Mouse (Mus musculus) layer of hippocampus, adult 9-11 months (tissue): ENCODE data around the gene Cpsf4.
A peak's percentile ranks its signal among the peaks of the same experiment; 100 is the strongest.
"Not testable (repeated sequence)": the region's sequence is repeated elsewhere in the genome, so short reads cannot be mapped to it uniquely, and the experiment has no call there.

Experiments used
- DNase-seq: peaks from one replicate; pipeline ENCODE4 v3.0.0; 2022

Gene Cpsf4

DNA sequence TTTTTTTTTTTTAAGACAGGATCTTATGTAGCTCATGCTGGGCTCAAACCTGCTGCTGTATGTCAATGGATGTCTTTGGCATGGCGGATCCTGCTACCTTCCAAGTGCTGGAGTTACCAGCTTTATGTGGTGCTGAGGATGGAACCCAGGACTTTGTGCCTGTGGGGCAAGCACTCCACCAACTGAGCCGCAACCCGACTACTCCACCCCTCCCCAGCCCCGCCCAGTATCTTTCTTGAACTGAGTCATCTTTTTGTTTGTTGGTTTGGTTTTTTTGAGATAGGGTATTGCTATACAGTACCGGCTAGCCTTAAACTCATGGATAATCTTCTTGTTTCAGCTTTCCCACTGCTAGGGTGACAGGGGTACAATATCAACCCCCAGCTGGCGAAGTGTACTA, 22.4 kb downstream of the Cpsf4 start:
- DNase-seq = no peak

DNA sequence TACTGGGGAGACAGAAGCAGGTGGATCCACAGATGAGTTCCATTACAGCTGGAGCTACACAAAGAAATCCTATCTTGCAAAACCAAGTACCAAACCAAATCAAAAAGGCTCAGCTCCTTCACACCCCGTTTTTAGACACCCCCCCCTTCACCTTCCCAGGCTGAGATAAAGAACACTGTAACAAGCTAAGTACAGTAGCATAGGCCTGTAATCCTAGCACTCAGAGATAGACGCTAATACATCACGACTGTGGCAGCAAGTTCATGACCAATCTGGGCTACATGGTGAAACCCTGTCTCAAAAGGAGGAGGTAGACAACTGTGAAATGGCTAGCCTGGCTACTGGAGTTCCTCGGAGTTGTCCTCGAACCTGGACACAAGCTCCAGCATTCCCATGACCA, 23.4 kb downstream of the Cpsf4 start:
- DNase-seq = no peak

DNA sequence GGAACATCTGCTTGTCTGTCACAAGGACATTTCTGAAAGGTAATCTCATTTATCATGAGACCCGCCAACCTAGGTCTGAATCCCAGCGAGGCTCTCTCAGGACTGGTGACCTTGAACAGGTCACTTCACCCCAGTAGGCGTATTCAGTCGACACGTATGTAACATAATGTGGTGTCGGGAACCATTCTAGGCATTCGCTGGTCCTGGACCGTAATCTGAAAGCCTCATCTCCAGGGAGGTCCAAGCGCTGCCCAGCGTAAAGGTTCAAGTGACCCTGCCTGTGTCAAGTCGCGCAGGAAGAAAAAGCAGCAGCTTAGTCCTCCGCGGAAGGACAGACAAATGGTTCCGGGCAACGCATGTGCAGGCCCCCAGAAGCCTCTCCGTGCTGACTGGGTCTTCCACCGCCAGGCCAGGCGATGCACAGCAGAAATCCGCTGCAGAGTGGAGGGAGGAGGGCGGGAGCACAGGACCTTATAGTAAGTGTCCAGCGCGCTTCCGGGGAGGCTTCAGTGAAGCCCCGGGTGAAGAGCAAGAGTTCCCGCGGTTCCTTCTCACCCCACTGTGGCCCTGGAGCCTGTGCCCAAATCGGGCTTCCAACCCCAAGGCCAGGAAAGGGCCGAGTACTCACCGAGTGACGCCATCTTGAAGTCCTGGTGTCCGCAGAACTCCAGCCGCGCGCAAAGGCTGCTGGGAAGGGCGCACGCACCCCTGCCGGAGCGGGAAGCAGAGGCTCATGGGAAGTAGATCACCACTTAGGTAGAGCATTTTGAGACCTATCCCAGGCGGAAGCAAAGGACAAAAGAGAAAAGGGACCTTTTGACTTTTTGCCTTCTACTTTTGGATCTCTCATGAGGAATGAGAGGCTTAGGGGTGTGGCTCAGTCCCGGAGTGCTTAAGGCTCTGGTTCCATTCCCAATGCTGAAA, 24.1 kb downstream of the Cpsf4 start:
- DNase-seq = peak; percentile 92

- no peak for DNase-seq
Observed at GRCm38 (mm10) chr5:145191962-145192361, 24.9 kb downstream of the Cpsf4 start, which contains the start of gene Atp5j2. TSS of gene Atp5j2 (minus strand) at chr5:145192062.

DNA sequence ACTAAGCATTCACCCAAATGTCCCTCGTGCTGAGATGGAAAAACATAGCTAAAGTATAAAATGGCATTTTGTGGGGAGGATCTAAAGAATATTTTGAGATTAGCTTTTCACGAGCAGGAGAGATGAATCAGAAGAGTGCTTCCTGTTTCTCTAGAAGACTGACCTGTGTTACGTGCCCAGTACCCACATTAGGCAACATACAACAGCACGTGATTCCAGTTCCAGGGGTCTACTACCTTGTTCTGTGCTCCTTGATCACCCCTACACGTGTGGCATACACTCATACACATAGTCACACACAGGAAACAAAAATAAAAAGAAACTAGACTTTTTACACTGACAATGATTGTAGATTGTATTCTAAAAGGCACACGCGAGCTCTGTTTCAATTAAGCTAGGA, 33.4 kb downstream of the Cpsf4 start:
- no peak for DNase-seq

DNA sequence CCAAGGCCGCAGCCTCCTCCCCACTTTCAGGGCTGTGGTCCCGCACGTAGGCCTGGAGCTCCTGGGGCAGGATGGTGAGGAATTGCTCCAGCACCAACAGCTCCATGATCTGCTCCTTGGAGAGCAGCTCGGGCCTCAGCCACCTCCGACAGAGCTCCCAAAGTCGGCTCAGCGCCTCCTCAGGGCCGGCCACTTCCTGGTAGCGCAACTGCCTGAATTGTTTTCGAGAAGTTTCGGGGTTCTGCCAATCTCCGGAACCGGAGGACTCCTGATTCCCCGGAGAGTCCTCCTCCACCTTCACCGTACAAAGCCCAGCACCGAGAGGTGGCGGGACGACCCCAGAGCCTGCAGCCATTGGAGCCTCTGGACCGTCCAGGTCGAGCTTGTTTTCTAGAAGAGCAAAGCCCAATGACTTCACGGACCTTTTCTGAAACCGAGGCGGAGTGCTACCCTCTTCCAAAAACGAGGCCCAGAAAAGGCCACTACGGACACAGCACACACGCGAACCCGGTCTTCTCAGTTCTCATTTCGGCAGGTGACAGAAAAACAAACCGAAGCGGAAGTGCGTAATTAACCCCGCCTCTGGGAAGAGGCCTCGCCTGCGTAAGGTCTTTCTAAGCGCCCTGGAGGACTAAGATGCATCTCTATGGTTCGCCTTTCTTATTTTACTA, 34.4 kb downstream of the Cpsf4 start, which contains the start of gene Zkscan14:
TSS of gene Zkscan14 (minus strand) at position 548 of the 671 bp plus-strand sequence.
- DNase-seq = peak; percentile 80

GRCm38 (mm10) chr5:145202446-145202845, 35.4 kb downstream of the Cpsf4 start:
- DNase-seq = no peak

DNA sequence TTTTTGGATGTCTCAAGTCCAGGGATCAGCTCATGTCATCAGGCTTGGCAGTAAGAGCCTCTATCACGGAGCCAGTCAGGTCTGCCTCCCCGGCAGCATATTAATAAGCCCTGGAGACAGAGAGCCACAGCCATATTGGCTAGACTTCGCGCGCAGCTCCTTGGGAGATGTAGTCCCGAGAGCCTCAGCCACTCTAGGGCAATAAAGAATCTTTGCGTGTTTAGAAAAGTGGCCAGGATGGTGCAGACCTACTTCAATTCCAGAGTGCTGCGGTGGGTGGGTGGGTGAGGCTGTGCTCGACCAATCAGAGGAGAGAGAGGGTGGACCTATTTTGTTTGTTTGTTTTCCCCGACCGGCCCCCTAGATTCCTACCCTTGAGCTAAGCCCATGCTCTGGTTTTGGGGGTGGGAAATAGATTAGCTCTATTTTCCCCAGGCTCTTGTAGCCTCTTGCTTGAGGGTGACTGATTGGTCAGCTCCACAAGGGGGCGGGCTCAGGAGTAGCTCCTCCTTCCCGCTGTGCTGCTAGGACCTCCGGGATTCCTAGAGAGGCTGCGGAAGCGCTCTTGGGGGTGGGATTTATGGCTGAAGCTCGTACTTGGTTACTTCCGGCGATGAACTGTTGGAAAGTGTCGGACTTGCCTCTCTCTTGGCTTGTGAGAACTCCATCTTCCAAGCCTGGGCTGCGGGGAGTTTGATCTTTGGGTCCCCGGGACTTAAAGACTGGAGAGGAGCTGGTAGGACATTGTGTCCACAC, 37.1 kb downstream of the Cpsf4 start, which contains the start of gene Zkscan5:
TSS of gene Zkscan5 (plus strand) at position 627 of the 756 bp plus-strand sequence.
- DNase-seq = peak; percentile 99

GRCm38 (mm10) chr5:145205041-145205440, 38.0 kb downstream of the Cpsf4 start:
- no peak for DNase-seq

GRCm38 (mm10) chr5:145207385-145207784, 40.4 kb downstream of the Cpsf4 start:
- no peak for DNase-seq

DNA sequence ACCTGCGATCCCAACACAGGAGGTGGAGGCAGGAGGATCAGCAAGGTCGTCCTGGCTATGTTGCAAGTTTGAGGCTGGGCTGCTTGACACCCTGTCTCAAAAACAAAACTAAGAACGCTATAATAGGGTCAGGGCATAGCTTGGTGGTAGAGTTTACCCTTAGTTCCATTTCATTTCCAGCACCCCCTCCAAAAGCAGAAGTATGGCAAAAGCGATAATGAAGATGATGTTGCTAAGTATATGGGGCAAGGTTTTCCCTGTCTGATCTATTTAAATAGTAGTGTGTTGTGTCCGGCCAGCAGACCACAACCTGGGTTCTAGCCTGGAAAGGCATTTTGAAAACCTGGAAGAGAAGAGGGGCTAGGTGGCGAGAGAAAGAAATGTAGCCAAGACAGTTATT, 40.9 kb downstream of the Cpsf4 start:
- no peak for DNase-seq

- DNase-seq = not testable (repeated sequence)
Observed at GRCm38 (mm10) chr5:145208391-145208790, 41.4 kb downstream of the Cpsf4 start.

DNA sequence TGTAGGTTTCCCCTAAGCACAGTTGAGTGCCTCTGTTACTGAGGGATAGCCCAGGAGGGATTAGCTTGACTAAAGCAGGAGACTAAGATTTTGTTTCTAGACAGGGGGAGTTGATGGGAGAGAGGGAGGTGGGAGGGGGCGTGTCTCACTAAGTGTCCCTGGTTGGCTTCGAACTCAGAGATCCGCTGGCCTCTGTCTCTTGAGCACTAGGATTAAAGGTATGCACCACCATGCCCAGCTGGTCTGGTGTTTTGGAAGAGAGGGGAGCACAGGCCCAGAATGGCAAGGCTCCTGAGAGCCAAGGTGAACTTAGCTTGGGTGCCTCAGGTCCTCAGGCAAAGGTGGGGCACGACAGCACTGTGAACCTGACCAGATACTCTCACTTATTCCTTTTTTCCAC, 44.3 kb downstream of the Cpsf4 start:
- DNase-seq = no peak

- DNase-seq = no peak
Observed at GRCm38 (mm10) chr5:145212216-145212615, 45.2 kb downstream of the Cpsf4 start.

- no peak for DNase-seq
Observed at GRCm38 (mm10) chr5:145213505-145213904, 46.5 kb downstream of the Cpsf4 start.

- no peak for DNase-seq
Observed at GRCm38 (mm10) chr5:145214679-145215078, 47.7 kb downstream of the Cpsf4 start.

- no peak for DNase-seq
Observed at GRCm38 (mm10) chr5:145217746-145218145, 50.7 kb downstream of the Cpsf4 start.

DNA sequence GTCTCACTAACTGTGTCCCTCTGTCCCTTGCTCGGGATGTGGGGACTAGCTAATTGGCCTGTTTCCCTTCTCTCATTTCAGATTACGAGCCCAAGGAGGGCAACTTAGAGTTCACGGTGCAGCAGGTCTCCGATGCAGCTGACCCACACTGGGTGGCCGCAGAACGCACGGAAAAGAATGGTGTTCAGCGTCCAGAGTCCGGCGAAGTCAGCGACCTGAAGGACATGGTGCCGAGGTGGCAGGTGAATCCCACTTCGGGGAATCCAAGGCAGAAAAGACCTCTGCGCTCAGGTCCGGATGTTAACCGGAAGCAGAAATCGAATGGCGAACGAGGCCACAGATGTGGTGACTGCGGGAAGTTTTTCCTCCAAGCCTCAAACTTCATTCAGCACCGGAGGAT, 51.2 kb downstream of the Cpsf4 start:
- DNase-seq = no peak

DNA sequence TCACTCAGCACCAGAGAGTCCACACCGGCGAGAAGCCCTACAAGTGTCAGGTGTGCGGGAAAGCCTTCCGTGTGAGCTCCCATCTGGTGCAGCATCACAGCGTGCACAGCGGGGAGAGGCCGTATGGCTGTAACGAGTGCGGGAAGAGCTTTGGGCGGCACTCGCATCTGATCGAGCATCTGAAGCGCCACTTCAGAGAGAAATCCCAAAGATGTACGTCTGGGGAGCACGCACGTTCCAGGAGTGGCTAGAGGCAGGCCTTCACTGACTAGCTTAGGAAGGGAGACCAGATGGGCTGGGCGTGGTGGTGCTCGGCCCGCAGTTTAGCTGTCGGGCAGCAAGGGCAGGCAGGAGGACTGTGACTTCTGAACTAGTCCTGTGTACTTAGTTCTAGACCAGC, 51.7 kb downstream of the Cpsf4 start:
- DNase-seq = no peak

DNA sequence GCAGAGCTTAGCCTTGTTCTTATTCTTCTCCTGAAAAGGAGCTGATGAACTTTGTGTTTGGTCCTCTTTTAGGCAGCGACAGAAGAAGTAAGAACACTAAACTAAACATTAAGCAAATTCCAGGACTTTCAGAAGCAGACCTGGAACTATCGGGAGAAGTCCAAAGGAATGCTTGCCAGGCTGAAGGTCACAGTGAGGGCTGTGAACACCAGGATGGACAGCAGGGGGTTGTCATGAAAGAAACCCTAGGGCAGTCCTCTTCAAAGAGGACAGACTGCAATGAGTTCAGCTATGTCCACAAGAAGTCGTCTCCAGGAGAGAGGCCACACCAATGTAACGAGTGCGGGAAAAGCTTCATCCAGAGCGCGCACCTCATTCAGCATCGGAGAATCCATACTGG, 53.0 kb downstream of the Cpsf4 start:
- DNase-seq = no peak

- no peak for DNase-seq
Observed at GRCm38 (mm10) chr5:145222840-145223239, 55.8 kb downstream of the Cpsf4 start.

DNA sequence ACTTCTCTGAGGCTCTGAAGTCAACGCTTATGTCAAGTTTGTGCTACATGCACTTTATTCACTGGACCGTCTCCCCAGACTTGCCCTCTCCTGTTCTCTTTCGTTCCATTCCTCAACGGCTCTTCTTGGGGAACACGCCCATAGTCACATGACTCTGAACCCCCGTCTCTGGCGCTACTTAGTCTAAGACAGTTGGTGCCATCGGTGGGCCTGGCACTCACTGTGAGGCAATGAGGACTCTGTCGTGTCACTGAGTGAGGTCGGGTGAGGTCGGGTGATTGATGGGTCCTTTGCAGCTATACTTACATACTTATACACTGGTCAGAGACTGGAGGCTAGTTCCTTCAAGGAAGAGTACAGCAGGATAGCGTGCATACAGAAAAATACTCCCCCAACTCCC, 56.4 kb downstream of the Cpsf4 start:
- DNase-seq = no peak

DNA sequence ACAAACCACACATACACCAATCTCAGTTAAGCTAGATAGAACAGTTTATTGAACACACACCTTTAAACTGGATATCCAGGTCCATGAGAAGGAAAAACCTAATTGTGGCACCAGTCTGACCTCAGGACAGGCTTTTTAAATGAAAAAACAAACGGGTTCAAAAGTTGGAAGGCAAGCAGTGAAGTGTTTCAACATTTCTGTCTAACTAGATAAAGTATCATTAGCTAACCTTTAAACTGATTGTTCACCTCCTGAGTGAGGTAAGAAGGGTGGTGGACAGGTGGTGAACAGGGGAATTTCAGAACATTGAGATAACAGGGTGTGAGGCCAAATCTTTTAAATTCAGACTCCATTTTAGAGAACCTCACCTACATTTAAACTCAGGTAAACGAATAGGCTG, 59.4 kb downstream of the Cpsf4 start:
- no peak for DNase-seq
